In genomic region chr9:85134900-85135299, GRCm38 (mm10) we compare ENCODE assay signal across 15 mouse cellular contexts.
"Had no signal": no experiment of that assay in that cellular context is flagged by ENCODE, and none has a peak within 500 bp of the region (broad histone marks: within the 10 kb centered on the region; RNA-seq: fewer than 3 reads in every experiment).

No protein-coding gene starts in this region.

- H3K27me3 ChIP-seq: neural tube, embryonic 12.5 days; neural tube, embryonic 13.5 days; neural tube, embryonic 15.5 days had no signal

- H3K4me2 ChIP-seq: neural tube, embryonic 12.5 days; neural tube, embryonic 13.5 days; neural tube, embryonic 15.5 days had no signal

- DNase-seq: retina, postnatal 1 day; right cerebral cortex, adult 18-20 months; right cerebral cortex, postnatal 14 days; right cerebral cortex, postnatal 25 days; right cerebral cortex, postnatal 4 days; spleen, adult 18-20 months; thymus, adult 18-20 months; thymus, adult 2 months; thymus, postnatal 14 days; thymus, postnatal 25 days; thymus, postnatal 36 days; thymus, postnatal 4 days had no signal

- H3K4me1 ChIP-seq: neural tube, embryonic 12.5 days; neural tube, embryonic 13.5 days; neural tube, embryonic 15.5 days had no signal

- H3K4me3 ChIP-seq: neural tube, embryonic 12.5 days; neural tube, embryonic 13.5 days; neural tube, embryonic 15.5 days had no signal

- H3K27ac ChIP-seq: neural tube, embryonic 12.5 days; neural tube, embryonic 13.5 days; neural tube, embryonic 15.5 days had no signal

- H3K9me3 ChIP-seq: neural tube, embryonic 12.5 days; neural tube, embryonic 13.5 days; neural tube, embryonic 15.5 days had no signal

- H3K36me3 ChIP-seq: neural tube, embryonic 12.5 days; neural tube, embryonic 13.5 days; neural tube, embryonic 15.5 days had no signal

- H3K9ac ChIP-seq: neural tube, embryonic 12.5 days; neural tube, embryonic 13.5 days; neural tube, embryonic 15.5 days had no signal
